Comparison of ENCODE assay signal across 20 mouse cellular contexts in the genomic region with DNA sequence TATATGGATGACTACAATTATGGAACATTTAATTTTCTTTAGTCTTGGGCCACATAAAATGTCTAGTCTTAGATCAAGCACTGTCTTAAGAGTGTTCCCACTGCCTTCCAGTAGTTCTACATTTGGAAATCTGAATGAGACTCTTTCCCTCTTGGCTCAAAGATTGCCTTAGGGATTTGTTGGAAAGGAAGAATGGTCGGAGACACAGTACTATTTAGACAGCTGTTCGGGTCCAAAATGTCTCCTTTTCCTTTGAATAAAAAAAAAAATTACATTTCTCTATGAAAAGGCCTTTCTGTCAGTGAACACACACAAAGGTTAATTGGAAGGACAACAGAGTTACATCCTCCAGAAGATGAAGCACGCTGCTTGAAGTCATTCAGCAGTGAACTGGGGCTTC.
DNase-seq lines count a peak whose midpoint lies in the region; ATAC-seq and TF ChIP-seq lines count a peak whose summit lies in the region.
"Had no signal": no experiment of that assay in that cellular context is flagged by ENCODE, and none has a peak within 500 bp of the region (broad histone marks: within the 10 kb centered on the region; RNA-seq: fewer than 3 reads in every experiment).

No protein-coding gene starts in this region.

- TF ChIP-seq CTCF in kidney, postnatal 0 days (IDR thresholded peaks at IDR 0.05; ENCODE audit: low read depth) = no peak

- 65% methylated on average over 3 of the region's 3 CpGs for WGBS in heart, embryonic 11.5 days (ENCODE audit: insufficient replicate concordance)
- whole genome bisulfite sequencing in heart, embryonic 12.5 days = 68% methylated on average over 3 of the region's 3 CpGs
- 54% methylated on average over 3 of the region's 3 CpGs for WGBS in kidney, postnatal 0 days
- 57% methylated on average over 3 of the region's 3 CpGs for WGBS in midbrain, embryonic 11.5 days

- no peak for ATAC-seq in heart, embryonic 11.5 days (replicated peaks; ENCODE audit: insufficient number of reproducible peaks, low FRiP score, low TSS enrichment)
- no peak for ATAC-seq in heart, embryonic 12.5 days (ENCODE audit: insufficient number of reproducible peaks, low FRiP score)
- ATAC-seq in kidney, postnatal 0 days (replicated peaks; ENCODE audit: low FRiP score, low read depth) = no peak
- no peak for ATAC-seq in midbrain, embryonic 11.5 days (ENCODE audit: low FRiP score)
- ATAC-seq: forebrain, embryonic 13.5 days; forebrain, embryonic 15.5 days had no signal

- H3K4me3 ChIP-seq in heart, embryonic 11.5 days (ENCODE audit: low read depth, low read length) = no peak overlapping the region
- H3K4me3 ChIP-seq in heart, embryonic 12.5 days = no peak overlapping the region
- no peak overlapping the region for H3K4me3 ChIP-seq in kidney, postnatal 0 days (replicated peaks; ENCODE audit: low read depth, low read length)
- H3K4me3 ChIP-seq in midbrain, embryonic 11.5 days (ENCODE audit: low read depth, low read length) = no peak overlapping the region
- H3K4me3 ChIP-seq: embryonic facial prominence, embryonic 10.5 days; embryonic facial prominence, embryonic 12.5 days; forebrain, embryonic 13.5 days; forebrain, embryonic 15.5 days had no signal

- H3K4me2 ChIP-seq in heart, embryonic 11.5 days = no peak overlapping the region
- H3K4me2 ChIP-seq in heart, embryonic 12.5 days = no peak overlapping the region
- H3K4me2 ChIP-seq in kidney, postnatal 0 days (ENCODE audit: low read length) = no peak overlapping the region
- no peak overlapping the region for H3K4me2 ChIP-seq in midbrain, embryonic 11.5 days
- H3K4me2 ChIP-seq: embryonic facial prominence, embryonic 12.5 days; forebrain, embryonic 13.5 days; forebrain, embryonic 15.5 days had no signal

- no peaks in the 10 kb centered on the region for H3K9me3 ChIP-seq in heart, embryonic 11.5 days (replicated peaks; ENCODE audit: control insufficient read depth, low read length)
- no peaks in the 10 kb centered on the region for H3K9me3 ChIP-seq in heart, embryonic 12.5 days (replicated peaks)
- no peaks in the 10 kb centered on the region for H3K9me3 ChIP-seq in kidney, postnatal 0 days (replicated peaks; ENCODE audit: low read length)
- no peaks in the 10 kb centered on the region for H3K9me3 ChIP-seq in midbrain, embryonic 11.5 days (ENCODE audit: control insufficient read depth, low read length)
- H3K9me3 ChIP-seq: embryonic facial prominence, embryonic 10.5 days; embryonic facial prominence, embryonic 12.5 days; forebrain, embryonic 13.5 days; forebrain, embryonic 15.5 days had no signal

- H3K27ac ChIP-seq in heart, embryonic 11.5 days (ENCODE audit: low read depth, low read length) = no peak overlapping the region
- H3K27ac ChIP-seq in heart, embryonic 12.5 days (ENCODE audit: poor library complexity, severe bottlenecking) = no peak overlapping the region
- H3K27ac ChIP-seq in kidney, postnatal 0 days = no peak overlapping the region
- H3K27ac ChIP-seq in midbrain, embryonic 11.5 days (ENCODE audit: low read depth, low read length) = no peak overlapping the region
- H3K27ac ChIP-seq: embryonic facial prominence, embryonic 10.5 days; embryonic facial prominence, embryonic 12.5 days; forebrain, embryonic 13.5 days; forebrain, embryonic 15.5 days had no signal

- no peak overlapping the region for H3K9ac ChIP-seq in heart, embryonic 11.5 days (ENCODE audit: low read depth, low read length)
- no peak overlapping the region for H3K9ac ChIP-seq in heart, embryonic 12.5 days
- no peak overlapping the region for H3K9ac ChIP-seq in kidney, postnatal 0 days (ENCODE audit: low read depth, low read length)
- no peak overlapping the region for H3K9ac ChIP-seq in midbrain, embryonic 11.5 days (ENCODE audit: low read length)
- H3K9ac ChIP-seq: embryonic facial prominence, embryonic 12.5 days; forebrain, embryonic 13.5 days; forebrain, embryonic 15.5 days had no signal

- peak; percentile 27 to 29 for DNase-seq in heart, adult 18-20 months
- DNase-seq in heart, adult 9 months (ENCODE audit: low spot score in 2 of 2) = peak; percentile 18 to 32
- peak; percentile 61 for DNase-seq in kidney, postnatal 0 days (ENCODE audit: low spot score)
- no peak for DNase-seq in kidney, postnatal 14 days
- peak; percentile 1 for DNase-seq in skeletal muscle tissue, adult 2 months (ENCODE audit: low read depth, low spot score)
- DNase-seq in midbrain, embryonic 11.5 days (ENCODE audit: low spot score, missing footprints) = no peak
- DNase-seq: adrenal gland, adult 2 months; adrenal gland, postnatal 10 days; adrenal gland, postnatal 25 days; cerebellum, adult 11-12 months; cerebellum, adult 2 months; cerebellum, adult 9-10 months; cerebellum, postnatal 10 days; cerebellum, postnatal 25 days had no signal

- no peaks in the 10 kb centered on the region for H3K4me1 ChIP-seq in heart, embryonic 11.5 days (ENCODE audit: control insufficient read depth, insufficient read depth, low read length)
- no peaks in the 10 kb centered on the region for H3K4me1 ChIP-seq in heart, embryonic 12.5 days (replicated peaks)
- no peaks in the 10 kb centered on the region for H3K4me1 ChIP-seq in kidney, postnatal 0 days (replicated peaks; ENCODE audit: insufficient read depth, low read length)
- H3K4me1 ChIP-seq in midbrain, embryonic 11.5 days (ENCODE audit: control insufficient read depth, insufficient read depth, low read length) = no peaks in the 10 kb centered on the region
- H3K4me1 ChIP-seq: embryonic facial prominence, embryonic 10.5 days; embryonic facial prominence, embryonic 12.5 days; forebrain, embryonic 13.5 days; forebrain, embryonic 15.5 days had no signal

- no peaks in the 10 kb centered on the region for H3K36me3 ChIP-seq in heart, embryonic 11.5 days (ENCODE audit: control insufficient read depth, insufficient read depth, low read length)
- no peaks in the 10 kb centered on the region for H3K36me3 ChIP-seq in heart, embryonic 12.5 days
- H3K36me3 ChIP-seq in kidney, postnatal 0 days (ENCODE audit: insufficient read depth, low read length) = no peaks in the 10 kb centered on the region
- no peaks in the 10 kb centered on the region for H3K36me3 ChIP-seq in midbrain, embryonic 11.5 days (ENCODE audit: control insufficient read depth, insufficient read depth, low read length)
- H3K36me3 ChIP-seq: embryonic facial prominence, embryonic 10.5 days; embryonic facial prominence, embryonic 12.5 days; forebrain, embryonic 15.5 days had no signal

- H3K27me3 ChIP-seq in heart, embryonic 11.5 days (ENCODE audit: control insufficient read depth, insufficient read depth, low read length) = no peaks in the 10 kb centered on the region
- no peaks in the 10 kb centered on the region for H3K27me3 ChIP-seq in heart, embryonic 12.5 days (replicated peaks)
- H3K27me3 ChIP-seq in kidney, postnatal 0 days (ENCODE audit: insufficient read depth, low read length) = no peaks in the 10 kb centered on the region
- H3K27me3 ChIP-seq in midbrain, embryonic 11.5 days (ENCODE audit: control insufficient read depth, insufficient read depth, low read length) = no peaks in the 10 kb centered on the region
- H3K27me3 ChIP-seq: embryonic facial prominence, embryonic 12.5 days; forebrain, embryonic 13.5 days; forebrain, embryonic 15.5 days had no signal

Comparison
In these comparisons a context has a peak if more than half of its experiments do, and no peak if none do; other contexts are left out.
1. DNase-seq: peak in heart, adult 18-20 months (2 of 2), heart, adult 9 months (2 of 2), kidney, postnatal 0 days (single experiment) and skeletal muscle tissue, adult 2 months (single experiment); none in kidney, postnatal 14 days (single experiment) and midbrain, embryonic 11.5 days (single experiment).